Mouse (Mus musculus): ENCODE results near the gene Crocc2.

DNA sequence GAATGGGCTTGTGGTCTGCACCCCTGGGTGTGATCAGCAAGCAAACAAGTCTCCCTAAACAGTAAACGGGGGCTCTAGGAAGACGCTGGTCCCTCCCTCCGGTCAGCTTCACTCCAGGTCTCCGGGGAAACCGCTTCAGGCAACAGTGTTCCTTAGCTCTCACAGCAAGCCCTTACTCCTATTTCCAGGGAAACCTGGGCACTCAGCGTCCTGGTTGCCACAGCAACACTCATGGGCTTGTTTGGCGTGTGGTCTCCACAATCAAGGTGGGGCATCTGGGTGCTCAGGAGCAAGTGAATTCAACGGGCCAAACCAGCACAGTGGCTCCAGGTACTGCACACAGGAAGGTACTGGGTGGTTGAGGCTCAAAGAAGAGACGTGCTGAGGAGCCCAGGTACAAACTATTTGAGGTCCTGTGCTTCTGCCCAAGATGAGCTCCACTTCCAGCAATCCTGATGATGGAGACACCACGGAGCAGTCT is at the start of gene Crocc2:
- TF ChIP-seq CTCF (IDR thresholded peaks at IDR 0.05; ENCODE audit: low read depth): no peak
- no peak for TF ChIP-seq EP300 (optimal IDR thresholded peaks at IDR 0.05)

All from stomach, postnatal 0 days (tissue).